Mouse (Mus musculus): ENCODE data around the gene Dio1. TPM values are rescaled to one million over a fixed set of nuclear protein-coding genes. Genes with fewer than 3 reads are reported as not detected.

Dio1 gene
- polyA plus RNA-seq, 1 experiment from 2014 or later: not detected

- DNase-seq (ENCODE audit: low spot score, missing footprints) (peak; percentile 97), ATAC-seq (ENCODE audit: low FRiP score) (peak; percentile 90)
- H3K4me3 ChIP-seq (ENCODE audit: low read depth, low read length): peak within 1 kb of the TSS; percentile 44
- peak within 1 kb of the TSS; percentile 77 for H3K4me2 ChIP-seq
- H3K36me3 ChIP-seq (ENCODE audit: control insufficient read depth, insufficient read depth, low read length): no peaks in the 10 kb centered on the region
- H3K4me1 ChIP-seq (ENCODE audit: control insufficient read depth, insufficient read depth, low read length): peaks cover 10% of the 10 kb centered on the region
- peak within 1 kb of the TSS; percentile 66 for H3K9ac ChIP-seq (ENCODE audit: low read length)
- no peaks in the 10 kb centered on the region for H3K27me3 ChIP-seq (ENCODE audit: control insufficient read depth, insufficient read depth, low read length)
- H3K9me3 ChIP-seq (ENCODE audit: control insufficient read depth, low read length): no peaks in the 10 kb centered on the region
- WGBS: under 1% methylated on average over 29 of the region's 29 CpGs
- H3K27ac ChIP-seq (ENCODE audit: low read depth, low read length): no peak within 1 kb of the TSS
Observed at GRCm38 (mm10) chr4:107313690-107314478, 6.9 kb upstream of the Dio1 start, which contains the start of gene Yipf1. Yipf1 (plus strand) TSS chr4:107314363.

- no peaks in the 10 kb centered on the region for H3K4me1 ChIP-seq (ENCODE audit: control insufficient read depth, insufficient read depth, low read length)
- H3K27ac ChIP-seq (ENCODE audit: low read depth, low read length): no peak overlapping the region
- H3K36me3 ChIP-seq (ENCODE audit: control insufficient read depth, insufficient read depth, low read length): no peaks in the 10 kb centered on the region
- H3K9me3 ChIP-seq (ENCODE audit: control insufficient read depth, low read length): no peaks in the 10 kb centered on the region
- ATAC-seq (ENCODE audit: low FRiP score): no peak
- DNase-seq (ENCODE audit: low spot score, missing footprints): peak; percentile 19
- H3K27me3 ChIP-seq (ENCODE audit: control insufficient read depth, insufficient read depth, low read length): no peaks in the 10 kb centered on the region
- no peak overlapping the region for H3K9ac ChIP-seq (ENCODE audit: low read length)
- H3K4me3 ChIP-seq (ENCODE audit: low read depth, low read length): no peak overlapping the region
- 66% methylated on average over 3 of the region's 3 CpGs for WGBS
- H3K4me2 ChIP-seq: no peak overlapping the region
Observed at GRCm38 (mm10) chr4:107303531-107303930, 3.4 kb downstream of the Dio1 start.

- no peaks in the 10 kb centered on the region for H3K36me3 ChIP-seq (ENCODE audit: control insufficient read depth, insufficient read depth, low read length)
- DNase-seq (ENCODE audit: low spot score, missing footprints) (no peak), ATAC-seq (ENCODE audit: low FRiP score) (no peak)
- H3K4me1 ChIP-seq (ENCODE audit: control insufficient read depth, insufficient read depth, low read length): no peaks in the 10 kb centered on the region
- 87% methylated on average over 4 of the region's 4 CpGs for WGBS
- no peak overlapping the region for H3K9ac ChIP-seq (ENCODE audit: low read length)
- no peaks in the 10 kb centered on the region for H3K27me3 ChIP-seq (ENCODE audit: control insufficient read depth, insufficient read depth, low read length)
- H3K27ac ChIP-seq (ENCODE audit: low read depth, low read length): no peak overlapping the region
- H3K4me2 ChIP-seq: no peak overlapping the region
- H3K4me3 ChIP-seq (ENCODE audit: low read depth, low read length): no peak overlapping the region
- H3K9me3 ChIP-seq (ENCODE audit: control insufficient read depth, low read length): no peaks in the 10 kb centered on the region
Observed at GRCm38 (mm10) chr4:107302832-107303231, 4.1 kb downstream of the Dio1 start.

DNA sequence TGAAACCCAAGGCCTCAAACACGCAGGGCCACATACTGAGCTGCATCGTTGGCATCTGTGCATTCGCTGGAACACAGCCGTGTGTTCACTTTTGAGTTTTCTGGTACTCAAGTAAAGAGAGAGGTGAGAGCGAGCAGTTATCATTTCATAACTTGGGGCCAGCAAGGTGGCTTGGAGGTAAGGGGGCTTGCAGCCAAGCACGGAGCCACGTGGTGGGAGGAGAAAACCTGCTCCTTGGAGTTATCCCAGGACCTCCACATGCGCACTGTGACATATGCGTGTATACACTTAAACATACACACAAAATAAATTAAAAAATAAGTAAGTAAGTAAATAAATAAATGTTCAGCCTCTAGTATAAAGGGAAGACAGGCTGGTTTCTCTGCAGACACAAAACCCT, 4.7 kb downstream of the Dio1 start:
- WGBS: 86% methylated on average over 9 of the region's 9 CpGs
- H3K27me3 ChIP-seq (ENCODE audit: control insufficient read depth, insufficient read depth, low read length): no peaks in the 10 kb centered on the region

DNA sequence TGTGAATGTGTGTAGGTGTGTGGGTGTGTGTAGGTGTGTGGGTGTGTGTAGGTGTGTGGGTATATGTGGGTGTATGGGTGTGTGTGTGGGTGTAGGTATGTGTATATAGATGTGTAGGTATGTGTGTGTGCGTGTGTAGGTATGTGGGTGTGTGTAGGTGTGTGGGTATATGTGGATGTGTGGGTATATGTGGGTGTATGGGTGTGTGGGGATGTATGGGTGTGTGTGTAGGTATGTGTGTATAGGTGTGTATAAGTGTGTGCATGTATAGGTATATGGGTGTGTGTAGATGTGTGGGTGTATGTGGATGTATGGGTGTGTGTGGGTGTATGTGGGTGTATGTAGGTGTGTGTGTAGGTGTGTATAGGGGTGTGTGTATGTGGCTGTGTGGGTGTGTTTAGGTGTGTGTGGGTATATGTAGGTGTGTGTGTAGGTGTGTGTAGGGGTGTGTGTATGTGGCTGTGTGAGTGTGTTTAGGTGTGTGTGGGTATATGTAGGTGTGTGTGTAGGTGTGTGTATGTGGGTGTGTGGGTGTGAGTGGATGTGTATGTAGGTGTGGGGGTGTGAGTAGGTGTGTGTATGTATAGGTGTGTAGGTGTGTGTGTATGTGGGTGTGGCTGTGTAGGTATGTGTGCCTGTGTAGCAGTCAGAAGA, 5.9 kb downstream of the Dio1 start:
- no peaks in the 10 kb centered on the region for H3K4me1 ChIP-seq (ENCODE audit: control insufficient read depth, insufficient read depth, low read length)
- no peak overlapping the region for H3K9ac ChIP-seq (ENCODE audit: low read length)
- no peak overlapping the region for H3K4me3 ChIP-seq (ENCODE audit: low read depth, low read length)
- peak; percentile 54 for DNase-seq (ENCODE audit: low spot score, missing footprints)
- H3K4me2 ChIP-seq: no peak overlapping the region
- 91% methylated on average over 1 of the region's 1 CpGs for WGBS
- no peak for ATAC-seq (ENCODE audit: low FRiP score)
- no peaks in the 10 kb centered on the region for H3K27me3 ChIP-seq (ENCODE audit: control insufficient read depth, insufficient read depth, low read length)
- no peaks in the 10 kb centered on the region for H3K9me3 ChIP-seq (ENCODE audit: control insufficient read depth, low read length)
- H3K36me3 ChIP-seq (ENCODE audit: control insufficient read depth, insufficient read depth, low read length): no peaks in the 10 kb centered on the region
- no peak overlapping the region for H3K27ac ChIP-seq (ENCODE audit: low read depth, low read length)

More for the DNA sequence above, 4.7 kb downstream of the Dio1 start:
- Histone ChIP-seq H3K9me3 (ENCODE audit: control insufficient read depth, low read length) (no peaks in the 10 kb centered on the region), H3K4me3 (ENCODE audit: low read depth, low read length) (no peak overlapping the region), H3K4me1 (ENCODE audit: control insufficient read depth, insufficient read depth, low read length) (no peaks in the 10 kb centered on the region), H3K9ac (ENCODE audit: low read length) (no peak overlapping the region), H3K36me3 (ENCODE audit: control insufficient read depth, insufficient read depth, low read length) (no peaks in the 10 kb centered on the region), H3K4me2 (no peak overlapping the region), H3K27ac (ENCODE audit: low read depth, low read length) (no peak overlapping the region)
- ATAC-seq (ENCODE audit: low FRiP score): no peak
- no peak for DNase-seq (ENCODE audit: low spot score, missing footprints)

DNA sequence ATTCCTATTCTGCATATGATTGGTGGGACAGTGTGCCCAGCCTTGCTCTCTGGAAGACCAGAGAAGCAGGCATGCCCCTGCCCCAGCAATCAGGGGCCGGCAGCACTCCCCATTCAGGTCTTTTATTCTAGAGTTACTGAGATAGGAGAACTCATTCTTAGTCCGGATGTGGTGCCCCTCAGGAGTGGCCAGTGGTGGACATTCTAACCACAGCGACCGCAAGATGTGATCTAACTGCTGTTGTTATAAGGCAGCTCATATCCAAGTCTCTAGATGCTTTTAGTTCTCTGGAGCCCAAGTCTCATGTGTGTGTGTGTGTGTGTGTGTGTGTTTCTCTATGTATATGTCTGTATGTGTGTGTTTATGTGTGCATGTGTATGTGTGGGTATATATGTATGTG, 6.6 kb downstream of the Dio1 start:
- Histone ChIP-seq H3K9ac (ENCODE audit: low read length) (no peak overlapping the region), H3K4me3 (ENCODE audit: low read depth, low read length) (no peak overlapping the region), H3K27ac (ENCODE audit: low read depth, low read length) (no peak overlapping the region), H3K4me1 (ENCODE audit: control insufficient read depth, insufficient read depth, low read length) (no peaks in the 10 kb centered on the region), H3K36me3 (ENCODE audit: control insufficient read depth, insufficient read depth, low read length) (no peaks in the 10 kb centered on the region), H3K4me2 (no peak overlapping the region), H3K9me3 (ENCODE audit: control insufficient read depth, low read length) (no peaks in the 10 kb centered on the region), H3K27me3 (ENCODE audit: control insufficient read depth, insufficient read depth, low read length) (no peaks in the 10 kb centered on the region)
- ATAC-seq (ENCODE audit: low FRiP score): no peak
- 81% methylated on average over 4 of the region's 4 CpGs for WGBS
- no peak for DNase-seq (ENCODE audit: low spot score, missing footprints)

GRCm38 (mm10) chr4:107299779-107300340, 7.1 kb downstream of the Dio1 start:
- ATAC-seq (ENCODE audit: low FRiP score) (no peak), DNase-seq (ENCODE audit: low spot score, missing footprints) (peak; percentile 31)
- no peaks in the 10 kb centered on the region for H3K9me3 ChIP-seq (ENCODE audit: control insufficient read depth, low read length)
- WGBS: 86% methylated on average over 7 of the region's 7 CpGs
- H3K9ac ChIP-seq (ENCODE audit: low read length): no peak overlapping the region
- H3K27ac ChIP-seq (ENCODE audit: low read depth, low read length): no peak overlapping the region
- H3K36me3 ChIP-seq (ENCODE audit: control insufficient read depth, insufficient read depth, low read length): no peaks in the 10 kb centered on the region
- H3K27me3 ChIP-seq (ENCODE audit: control insufficient read depth, insufficient read depth, low read length): no peaks in the 10 kb centered on the region
- no peaks in the 10 kb centered on the region for H3K4me1 ChIP-seq (ENCODE audit: control insufficient read depth, insufficient read depth, low read length)
- no peak overlapping the region for H3K4me2 ChIP-seq
- H3K4me3 ChIP-seq (ENCODE audit: low read depth, low read length): no peak overlapping the region

GRCm38 (mm10) chr4:107298071-107298606, 8.8 kb downstream of the Dio1 start:
- WGBS: 83% methylated on average over 8 of the region's 8 CpGs

GRCm38 (mm10) chr4:107292273-107292662, 14.7 kb downstream of the Dio1 start:
- no peaks in the 10 kb centered on the region for H3K9me3 ChIP-seq (ENCODE audit: control insufficient read depth, low read length)
- WGBS: 78% methylated on average over 4 of the region's 4 CpGs

More at GRCm38 (mm10) chr4:107298071-107298606, 8.8 kb downstream of the Dio1 start:
- DNase-seq (ENCODE audit: low spot score, missing footprints) (peak; percentile 28), ATAC-seq (ENCODE audit: low FRiP score) (no peak)
- H3K27ac ChIP-seq (ENCODE audit: low read depth, low read length): no peak overlapping the region
- no peak overlapping the region for H3K4me3 ChIP-seq (ENCODE audit: low read depth, low read length)
- H3K9me3 ChIP-seq (ENCODE audit: control insufficient read depth, low read length): no peaks in the 10 kb centered on the region
- no peaks in the 10 kb centered on the region for H3K4me1 ChIP-seq (ENCODE audit: control insufficient read depth, insufficient read depth, low read length)
- H3K36me3 ChIP-seq (ENCODE audit: control insufficient read depth, insufficient read depth, low read length): no peaks in the 10 kb centered on the region
- H3K9ac ChIP-seq (ENCODE audit: low read length): no peak overlapping the region
- H3K4me2 ChIP-seq: no peak overlapping the region
- H3K27me3 ChIP-seq (ENCODE audit: control insufficient read depth, insufficient read depth, low read length): no peaks in the 10 kb centered on the region

More at GRCm38 (mm10) chr4:107292273-107292662, 14.7 kb downstream of the Dio1 start:
- ATAC-seq (ENCODE audit: low FRiP score) (no peak), DNase-seq (ENCODE audit: low spot score, missing footprints) (no peak)
- Histone ChIP-seq H3K9ac (ENCODE audit: low read length) (no peak overlapping the region), H3K4me3 (ENCODE audit: low read depth, low read length) (no peak overlapping the region), H3K27me3 (ENCODE audit: control insufficient read depth, insufficient read depth, low read length) (no peaks in the 10 kb centered on the region), H3K27ac (ENCODE audit: low read depth, low read length) (no peak overlapping the region), H3K4me2 (no peak overlapping the region), H3K36me3 (ENCODE audit: control insufficient read depth, insufficient read depth, low read length) (no peaks in the 10 kb centered on the region), H3K4me1 (ENCODE audit: control insufficient read depth, insufficient read depth, low read length) (no peaks in the 10 kb centered on the region)

All from midbrain, embryonic 11.5 days (tissue).